Mouse (Mus musculus) cortical plate, adult 2 months (tissue): Measurements from ENCODE around the gene Itk.

Experiments
- CTCF ChIP-seq: fragments of 200-500 bp; IDR thresholded peaks from 2 replicates; pipeline ENCODE4 v1.5.1; 2011; ENCODE audit warnings: mild to moderate bottlenecking, control low read depth, low read length; ENCODE audit not compliant: insufficient read depth; ENCODE audit errors: extremely low read depth
- POLR2A ChIP-seq: fragments of 200-500 bp; IDR thresholded peaks from 2 replicates; pipeline ENCODE4 v1.6.1; 2011; ENCODE audit warnings: mild to moderate bottlenecking, low read length, control low read depth; ENCODE audit not compliant: insufficient read depth; ENCODE audit errors: extremely low read depth

- no peak for TF ChIP-seq POLR2A
- no peak for TF ChIP-seq CTCF
These were observed 9.1 kb downstream of the Itk start for GRCm38 (mm10) chr11:46380097-46380675.
